19 mouse cellular contexts compared by ENCODE assay signal in the genomic region with DNA sequence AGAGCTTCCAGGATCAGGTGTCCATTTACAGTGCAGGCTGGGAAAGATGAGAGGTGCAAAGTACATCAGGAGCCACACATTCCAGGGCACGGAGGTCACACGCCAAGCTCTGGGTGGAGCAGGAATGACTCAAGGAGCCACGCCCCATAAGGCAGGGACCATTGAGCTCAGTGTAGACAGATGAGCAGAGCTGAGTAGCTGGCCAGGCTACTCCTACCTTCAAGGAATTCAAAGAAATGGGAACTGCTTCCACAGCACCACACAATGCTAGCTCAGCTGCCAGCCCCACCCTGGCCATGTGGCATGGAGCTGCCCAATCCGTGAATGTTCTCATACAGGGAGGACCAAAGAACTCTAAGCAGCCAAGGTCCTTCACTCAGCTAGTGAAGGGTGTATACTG. TPM values are rescaled to one million over a fixed set of nuclear protein-coding genes. Genes with fewer than 3 reads are reported as not detected.
DNase-seq lines count a peak whose midpoint lies in the region; TF ChIP-seq lines count a peak whose summit lies in the region.
"Had no signal": no experiment of that assay in that cellular context is flagged by ENCODE, and none has a peak within 500 bp of the region (broad histone marks: within the 10 kb centered on the region; RNA-seq: fewer than 3 reads in every experiment).

No protein-coding gene starts in this region.

- H3K27ac ChIP-seq in heart, adult 2 months, result no peak overlapping the region
- H3K27ac ChIP-seq: embryonic facial prominence, embryonic 13.5 days; forebrain, embryonic 10.5 days; midbrain, embryonic 15.5 days; neural tube, embryonic 12.5 days had no signal

- no peak for TF ChIP-seq CTCF in heart, adult 2 months (IDR thresholded peaks at IDR 0.05)

- TF ChIP-seq EP300 in heart, adult 2 months (IDR thresholded peaks at IDR 0.05; ENCODE audit: insufficient read depth, low read depth, low read length), result no peak

- H3K4me1 ChIP-seq in heart, adult 2 months (ENCODE audit: control insufficient read depth, insufficient read depth, low read length), result no peaks in the 10 kb centered on the region
- H3K4me1 ChIP-seq: embryonic facial prominence, embryonic 13.5 days; forebrain, embryonic 10.5 days; midbrain, embryonic 15.5 days; neural tube, embryonic 12.5 days had no signal

- DNase-seq in urinary bladder, postnatal 14 days (ENCODE audit: low spot score), result peak; percentile 31
- no peak for DNase-seq in urinary bladder, adult 2 months (ENCODE audit: low spot score)
- peak; percentile 65 for DNase-seq in WW6 (ENCODE audit: low read depth, low spot score)
- peak; percentile 37 to 46 for DNase-seq in kidney, postnatal 36 days
- DNase-seq in adrenal gland, postnatal 25 days, result no peak
- DNase-seq in gastrocnemius, adult 18-20 months (ENCODE audit: low spot score), result no peak
- DNase-seq in heart, adult 2 months, result no peak
- DNase-seq: heart, adult 18-20 months; layer of hippocampus, adult 9-11 months; spleen, adult 18-20 months had no signal

- WGBS in heart, adult 2 months, result 73% methylated on average over 4 of the region's 4 CpGs

- no peak for TF ChIP-seq POLR2A in heart, adult 2 months (IDR thresholded peaks at IDR 0.05; ENCODE audit: insufficient read depth, low read depth, low read length)

- H3K79me2 ChIP-seq in heart, adult 2 months (replicated peaks; ENCODE audit: control insufficient read depth, insufficient read depth, low read length), result no peaks in the 10 kb centered on the region

- no peak overlapping the region for H3K4me3 ChIP-seq in heart, adult 2 months
- H3K4me3 ChIP-seq: embryonic facial prominence, embryonic 13.5 days; forebrain, embryonic 10.5 days; midbrain, embryonic 15.5 days; neural tube, embryonic 12.5 days had no signal

- no peak overlapping the region for H3K9ac ChIP-seq in heart, adult 2 months (ENCODE audit: low read depth, low read length)
- H3K9ac ChIP-seq: embryonic facial prominence, embryonic 13.5 days; midbrain, embryonic 15.5 days; neural tube, embryonic 12.5 days had no signal

- no peaks in the 10 kb centered on the region for H3K27me3 ChIP-seq in heart, adult 2 months (ENCODE audit: control insufficient read depth, insufficient read depth, low read length)
- H3K27me3 ChIP-seq: embryonic facial prominence, embryonic 13.5 days; midbrain, embryonic 15.5 days; neural tube, embryonic 12.5 days had no signal

- H3K36me3 ChIP-seq in heart, adult 2 months (ENCODE audit: control insufficient read depth, insufficient read depth, low read length), result no peaks in the 10 kb centered on the region
- H3K36me3 ChIP-seq: embryonic facial prominence, embryonic 13.5 days; forebrain, embryonic 10.5 days; G1E; midbrain, embryonic 15.5 days; neural tube, embryonic 12.5 days had no signal

- intact Hi-C loops in heart, adult 2 months (cut with DNase I), result no loop called here

RNA-seq across cellular contexts. Expression of gene Dnajb6, which starts 37.0 kb away (rescaled TPM):
- 92.2 and 100 TPM in 2 replicates for polyA plus RNA-seq in urinary bladder, adult 2 months (2012; rRNA removed)
- total RNA-seq in adrenal gland, postnatal 25 days (2021), result 143 and 153 TPM in 2 replicates
- total RNA-seq in gastrocnemius, adult 18-20 months (2021), result 10 to 100 TPM; 76.6 to 88.0 TPM
- 10 to 100 TPM; 71.0 to 78.4 TPM for total RNA-seq in heart, adult 2 months (2021)
- 34.0 and 39.3 TPM in 2 replicates for polyA plus RNA-seq in heart, adult 2 months (2012; rRNA removed)

RNA-seq across cellular contexts. Expression of gene Gm5129, which starts 37.2 kb away (rescaled TPM):
- not detected in 2 replicates for polyA plus RNA-seq in urinary bladder, adult 2 months (2012; rRNA removed)
- not detected in 2 replicates for total RNA-seq in adrenal gland, postnatal 25 days (2021)
- 1 to 10 TPM in 1 of 2 experiments, not detected in 1; 1.1 TPM for total RNA-seq in gastrocnemius, adult 18-20 months (2021)
- total RNA-seq in heart, adult 2 months (2021), result not detected
- polyA plus RNA-seq in heart, adult 2 months (2012; rRNA removed), result not detected in 2 replicates
- total RNA-seq: left cerebral cortex, postnatal 14 days; liver, adult 2 months had no signal
- polyA plus RNA-seq: activated CD4-positive, CD25-positive, alpha-beta regulatory T cell, adult 4 months; embryonic facial prominence, embryonic 13.5 days; forebrain, embryonic 10.5 days; heart, postnatal 0 days; liver, adult 2 months; midbrain, embryonic 15.5 days; neural tube, embryonic 12.5 days had no signal

Comparison
In these comparisons a context has a peak if more than half of its experiments do, and no peak if none do; other contexts are left out.
1. DNase-seq: peak in urinary bladder, postnatal 14 days (single experiment), WW6 (single experiment) and kidney, postnatal 36 days (2 of 2); none in urinary bladder, adult 2 months (single experiment), adrenal gland, postnatal 25 days (single experiment), gastrocnemius, adult 18-20 months (single experiment) and heart, adult 2 months (0 of 2).